Mouse (Mus musculus) testis, adult 2 months (tissue): Measurements from ENCODE around the gene Il17f.

Experiments used
- CTCF ChIP-seq: fragments of 200-500 bp; IDR thresholded peaks from 2 replicates; pipeline ENCODE4 v1.5.1; 2012; ENCODE audit warnings: low read depth, mild to moderate bottlenecking, inconsistent platforms, low read length, moderate library complexity; ENCODE audit not compliant: control insufficient read depth, insufficient read depth, insufficient replicate concordance
- POLR2A ChIP-seq: fragments of 200-500 bp; IDR thresholded peaks from 2 replicates; pipeline ENCODE4 v1.6.1; 2012; ENCODE audit warnings: low read depth, mild to moderate bottlenecking, inconsistent platforms, low read length, moderate library complexity; ENCODE audit not compliant: control insufficient read depth

GRCm38 (mm10) chr1:20787046-20787445, 3.4 kb downstream of the Il17f start:
- no peak for TF ChIP-seq POLR2A
- TF ChIP-seq CTCF = no peak
